Mouse (Mus musculus): Measurements from ENCODE around the gene Nme9. TPM values are rescaled to one million over a fixed set of nuclear protein-coding genes. Genes with fewer than 3 reads are reported as not detected.

Nme9 gene
- polyA plus RNA-seq (2014; fragmentation: Nextera tagmentation; extraction: Ambion mirVana) = 0.31 TPM in 1 of 2 replicates, not detected in the other

DNA sequence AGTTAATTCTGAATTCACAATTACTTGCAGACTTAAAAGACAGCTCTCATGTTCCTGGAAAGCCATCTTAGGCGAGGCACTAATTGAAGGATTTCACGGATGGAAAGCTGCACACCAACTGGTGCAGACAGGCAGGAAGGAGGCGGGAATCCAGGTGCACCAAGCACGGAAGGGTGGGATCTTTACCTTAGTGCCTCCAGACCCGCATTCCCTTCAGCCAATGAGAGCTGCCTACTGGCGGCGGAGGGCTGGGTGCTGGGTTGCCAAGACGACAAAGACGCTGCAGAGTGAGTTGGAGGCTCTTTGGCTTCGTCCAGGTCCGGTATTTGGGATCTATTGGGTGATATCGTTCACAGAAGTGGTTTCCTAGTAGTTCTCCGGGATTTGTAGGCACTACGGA is at the start of gene Nme9:
Gene Nme9, plus strand, starts transcription at position 315 of the 400 bp plus-strand sequence.
- Histone ChIP-seq H3K4me1 (ENCODE audit: control insufficient read depth, insufficient read depth, low read length) (no peaks in the 10 kb centered on the region), H3K4me3 (ENCODE audit: low read depth, low read length) (no peak within 1 kb of the TSS), H3K9ac (ENCODE audit: low read length) (no peak within 1 kb of the TSS), H3K4me2 (ENCODE audit: low read depth, severe bottlenecking) (no peak within 1 kb of the TSS), H3K36me3 (ENCODE audit: control insufficient read depth, insufficient read depth, low read length) (no peaks in the 10 kb centered on the region), H3K27ac (replicated peaks; ENCODE audit: low read depth, low read length) (no peak within 1 kb of the TSS), H3K27me3 (ENCODE audit: control insufficient read depth, insufficient read depth, low read length) (no peaks in the 10 kb centered on the region), H3K9me3 (ENCODE audit: control insufficient read depth, low read length) (no peaks in the 10 kb centered on the region)
- DNase-seq (ENCODE audit: low spot score) (peak; percentile 34), ATAC-seq (ENCODE audit: insufficient number of reproducible peaks, low FRiP score, low TSS enrichment, low read depth) (no peak)
- 10% methylated on average over 14 of the region's 14 CpGs for WGBS

DNA sequence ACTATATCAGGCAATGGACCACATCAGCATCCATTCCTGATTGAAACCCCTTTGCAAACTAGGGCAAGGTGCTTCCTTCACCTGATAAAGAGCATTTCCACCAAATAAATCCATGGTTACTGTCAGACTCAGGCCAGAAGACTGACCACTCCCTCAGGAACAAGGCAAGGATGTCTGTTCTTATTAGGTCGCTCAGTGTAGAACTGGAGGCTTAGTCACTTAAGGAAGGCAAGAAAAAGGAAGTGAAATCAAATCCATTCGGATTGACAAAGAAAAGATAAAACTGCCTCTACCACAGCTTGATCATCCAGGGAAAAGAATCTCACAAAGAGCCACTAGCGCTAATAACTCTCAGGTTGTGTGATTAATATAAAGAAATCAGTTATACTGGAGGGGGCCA is 42.0 kb upstream of the Nme9 start:
- H3K9me3 ChIP-seq (ENCODE audit: control insufficient read depth, low read length) = no peaks in the 10 kb centered on the region
- H3K9ac ChIP-seq (ENCODE audit: low read length) = no peak overlapping the region
- 83% methylated on average over 3 of the region's 3 CpGs for whole genome bisulfite sequencing
- no peaks in the 10 kb centered on the region for H3K4me1 ChIP-seq (ENCODE audit: control insufficient read depth, insufficient read depth, low read length)
- H3K36me3 ChIP-seq (ENCODE audit: control insufficient read depth, insufficient read depth, low read length) = no peaks in the 10 kb centered on the region
- no peak overlapping the region for H3K4me3 ChIP-seq (ENCODE audit: low read depth, low read length)
- no peak for DNase-seq (ENCODE audit: low spot score)
- no peaks in the 10 kb centered on the region for H3K27me3 ChIP-seq (ENCODE audit: control insufficient read depth, insufficient read depth, low read length)
- H3K4me2 ChIP-seq (ENCODE audit: low read depth, severe bottlenecking) = no peak overlapping the region
- ATAC-seq (ENCODE audit: insufficient number of reproducible peaks, low FRiP score, low TSS enrichment, low read depth) = no peak
- H3K27ac ChIP-seq (replicated peaks; ENCODE audit: low read depth, low read length) = no peak overlapping the region

DNA sequence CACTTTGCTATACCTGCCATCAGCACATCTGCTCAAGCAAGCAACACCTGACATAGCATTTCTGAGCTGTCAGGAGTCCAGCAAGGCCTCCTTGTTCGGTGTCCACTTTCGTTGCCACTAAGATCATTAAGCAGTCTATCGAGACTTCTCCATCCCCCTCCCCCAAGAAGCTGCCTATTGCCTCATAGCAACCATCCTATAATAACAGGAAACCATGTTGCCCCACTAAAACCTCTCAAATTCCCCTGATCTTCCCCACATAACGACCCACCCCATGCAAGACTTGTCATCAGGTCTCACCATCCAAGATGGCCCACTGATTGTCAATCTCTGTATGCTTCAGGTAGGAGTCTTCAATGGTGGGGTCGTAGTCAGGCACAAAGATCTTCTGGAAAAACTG is 40.2 kb upstream of the Nme9 start:
- no peaks in the 10 kb centered on the region for H3K9me3 ChIP-seq (ENCODE audit: control insufficient read depth, low read length)
- no peak overlapping the region for H3K4me3 ChIP-seq (ENCODE audit: low read depth, low read length)
- H3K27ac ChIP-seq (replicated peaks; ENCODE audit: low read depth, low read length) = no peak overlapping the region
- DNase-seq (ENCODE audit: low spot score) (no peak), ATAC-seq (ENCODE audit: insufficient number of reproducible peaks, low FRiP score, low TSS enrichment, low read depth) (no peak)
- H3K4me1 ChIP-seq (ENCODE audit: control insufficient read depth, insufficient read depth, low read length) = no peaks in the 10 kb centered on the region
- no peaks in the 10 kb centered on the region for H3K36me3 ChIP-seq (ENCODE audit: control insufficient read depth, insufficient read depth, low read length)
- no peaks in the 10 kb centered on the region for H3K27me3 ChIP-seq (ENCODE audit: control insufficient read depth, insufficient read depth, low read length)
- no peak overlapping the region for H3K4me2 ChIP-seq (ENCODE audit: low read depth, severe bottlenecking)
- WGBS = 88% methylated on average over 5 of the region's 5 CpGs
- no peak overlapping the region for H3K9ac ChIP-seq (ENCODE audit: low read length)

DNA sequence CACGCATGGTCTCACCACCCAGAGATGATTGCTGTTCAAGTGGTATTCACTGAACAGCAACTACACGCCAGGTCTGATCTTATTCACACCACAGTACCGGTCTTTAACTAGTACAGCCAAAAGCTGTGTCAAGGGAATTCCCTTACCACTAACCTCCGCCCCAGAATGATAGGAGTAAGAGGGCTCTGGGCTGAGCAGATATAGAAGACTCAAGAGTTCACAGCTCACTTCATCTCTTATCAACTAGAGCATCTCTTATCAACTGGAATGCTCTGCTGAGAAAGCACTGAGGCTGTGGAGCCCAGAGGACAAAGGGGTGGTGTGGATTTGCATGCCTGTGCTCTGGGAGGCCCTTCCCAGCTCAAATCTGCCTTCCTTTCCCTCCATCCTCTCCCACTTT is 39.5 kb upstream of the Nme9 start:
- WGBS = 92% methylated on average over 4 of the region's 4 CpGs
- Histone ChIP-seq H3K4me1 (ENCODE audit: control insufficient read depth, insufficient read depth, low read length) (0 out of 2 replicates have a peak, but pooled peaks cover 1% of the 10 kb centered on the region), H3K36me3 (ENCODE audit: control insufficient read depth, insufficient read depth, low read length) (no peaks in the 10 kb centered on the region), H3K4me2 (ENCODE audit: low read depth, severe bottlenecking) (no peak overlapping the region), H3K4me3 (ENCODE audit: low read depth, low read length) (no peak overlapping the region), H3K9ac (ENCODE audit: low read length) (no peak overlapping the region), H3K27me3 (ENCODE audit: control insufficient read depth, insufficient read depth, low read length) (no peaks in the 10 kb centered on the region), H3K27ac (replicated peaks; ENCODE audit: low read depth, low read length) (no peak overlapping the region), H3K9me3 (ENCODE audit: control insufficient read depth, low read length) (no peaks in the 10 kb centered on the region)
- ATAC-seq (ENCODE audit: insufficient number of reproducible peaks, low FRiP score, low TSS enrichment, low read depth) = no peak
- no peak for DNase-seq (ENCODE audit: low spot score)

DNA sequence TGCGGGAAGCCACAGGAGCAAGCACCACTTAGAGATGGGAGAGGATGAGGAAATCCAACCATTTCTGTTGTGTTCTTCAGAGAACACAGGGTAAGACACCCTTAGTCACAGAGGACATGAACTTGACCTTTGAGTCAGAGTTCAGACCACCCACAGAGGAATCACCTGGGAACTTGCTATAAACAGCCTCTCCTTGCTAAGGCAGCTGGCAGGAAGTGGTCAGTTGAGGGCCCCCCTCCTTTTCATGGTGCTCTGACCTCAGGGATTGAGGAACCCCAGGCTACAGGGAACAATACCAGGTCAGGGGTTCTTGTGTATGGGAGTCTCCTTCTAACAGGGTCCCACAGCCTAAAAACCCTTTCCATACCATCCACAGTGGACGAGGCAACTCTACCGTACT is 34.5 kb upstream of the Nme9 start:
- Histone ChIP-seq H3K4me2 (ENCODE audit: low read depth, severe bottlenecking) (no peak overlapping the region), H3K36me3 (ENCODE audit: control insufficient read depth, insufficient read depth, low read length) (no peaks in the 10 kb centered on the region), H3K9ac (ENCODE audit: low read length) (no peak overlapping the region), H3K27ac (replicated peaks; ENCODE audit: low read depth, low read length) (no peak overlapping the region), H3K4me3 (ENCODE audit: low read depth, low read length) (no peak overlapping the region), H3K9me3 (ENCODE audit: control insufficient read depth, low read length) (no peaks in the 10 kb centered on the region), H3K4me1 (ENCODE audit: control insufficient read depth, insufficient read depth, low read length) (peaks cover 7% of the 10 kb centered on the region; the same call in 1 of the 2 replicates), H3K27me3 (ENCODE audit: control insufficient read depth, insufficient read depth, low read length) (no peaks in the 10 kb centered on the region)
- WGBS = 85% methylated on average over 3 of the region's 3 CpGs
- no peak for ATAC-seq (ENCODE audit: insufficient number of reproducible peaks, low FRiP score, low TSS enrichment, low read depth)
- DNase-seq (ENCODE audit: low spot score) = no peak

DNA sequence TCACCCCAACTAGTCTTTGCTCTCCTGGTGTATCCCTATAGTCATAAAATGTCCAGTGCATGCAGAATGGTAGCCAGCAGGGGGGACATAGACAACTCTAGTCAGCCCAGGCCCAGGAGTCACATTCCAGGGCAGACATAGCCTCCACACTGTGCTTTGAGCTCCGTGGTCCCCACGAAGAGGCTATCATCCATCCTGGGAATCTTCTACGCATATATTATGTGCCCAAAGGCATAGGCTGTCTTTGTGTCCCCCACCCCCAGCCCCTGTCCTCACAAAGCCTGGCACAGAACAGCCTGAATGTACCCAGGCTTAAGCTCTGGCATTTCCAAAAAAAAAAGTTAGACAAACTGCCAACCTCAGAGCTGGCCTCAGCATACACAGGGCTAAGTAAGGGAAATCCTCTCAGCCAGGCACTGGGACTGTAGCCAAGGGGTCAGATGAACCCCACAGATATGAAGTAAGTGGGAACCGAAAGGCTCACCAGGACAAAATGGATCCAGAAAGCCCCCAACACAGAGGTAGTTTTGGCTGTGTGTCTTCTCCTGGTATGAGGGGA is 33.9 kb upstream of the Nme9 start:
- Histone ChIP-seq H3K9ac (ENCODE audit: low read length) (no peak overlapping the region), H3K27ac (replicated peaks; ENCODE audit: low read depth, low read length) (no peak overlapping the region), H3K36me3 (ENCODE audit: control insufficient read depth, insufficient read depth, low read length) (no peaks in the 10 kb centered on the region), H3K4me1 (ENCODE audit: control insufficient read depth, insufficient read depth, low read length) (peaks cover 10% of the 10 kb centered on the region; the same call in 1 of the 2 replicates), H3K27me3 (ENCODE audit: control insufficient read depth, insufficient read depth, low read length) (no peaks in the 10 kb centered on the region), H3K9me3 (ENCODE audit: control insufficient read depth, low read length) (no peaks in the 10 kb centered on the region), H3K4me3 (ENCODE audit: low read depth, low read length) (no peak overlapping the region), H3K4me2 (ENCODE audit: low read depth, severe bottlenecking) (no peak overlapping the region)
- 83% methylated on average over 4 of the region's 4 CpGs for WGBS
- DNase-seq (ENCODE audit: low spot score) (no peak), ATAC-seq (ENCODE audit: insufficient number of reproducible peaks, low FRiP score, low TSS enrichment, low read depth) (no peak)

DNA sequence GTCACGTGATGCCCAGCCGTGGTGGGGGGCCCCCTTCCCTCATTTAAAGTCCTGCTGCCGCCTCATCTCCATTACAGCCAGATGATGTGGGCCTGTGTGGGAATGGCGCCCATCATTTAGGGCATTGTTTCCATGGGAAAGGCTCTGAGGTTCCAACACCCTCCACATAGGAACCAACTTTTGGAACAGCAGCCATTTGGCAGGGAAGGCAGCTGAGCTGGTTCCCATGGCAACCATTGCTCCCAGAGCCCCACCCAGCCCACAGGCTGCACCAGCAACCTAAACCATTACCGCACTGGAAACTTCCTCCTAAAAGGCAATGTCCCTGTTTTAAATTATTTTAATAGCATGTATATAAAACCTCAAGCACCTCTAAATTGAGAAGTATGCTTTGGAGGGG is 32.9 kb upstream of the Nme9 start:
- Histone ChIP-seq H3K36me3 (ENCODE audit: control insufficient read depth, insufficient read depth, low read length) (no peaks in the 10 kb centered on the region), H3K4me3 (ENCODE audit: low read depth, low read length) (no peak overlapping the region), H3K4me2 (ENCODE audit: low read depth, severe bottlenecking) (no peak overlapping the region), H3K27me3 (ENCODE audit: control insufficient read depth, insufficient read depth, low read length) (no peaks in the 10 kb centered on the region), H3K9ac (ENCODE audit: low read length) (no peak overlapping the region), H3K9me3 (ENCODE audit: control insufficient read depth, low read length) (no peaks in the 10 kb centered on the region), H3K4me1 (ENCODE audit: control insufficient read depth, insufficient read depth, low read length) (peaks cover 10% of the 10 kb centered on the region; the same call in 1 of the 2 replicates), H3K27ac (replicated peaks; ENCODE audit: low read depth, low read length) (no peak overlapping the region)
- 61% methylated on average over 5 of the region's 5 CpGs for WGBS
- ATAC-seq (ENCODE audit: insufficient number of reproducible peaks, low FRiP score, low TSS enrichment, low read depth) = no peak
- DNase-seq (ENCODE audit: low spot score) = no peak

DNA sequence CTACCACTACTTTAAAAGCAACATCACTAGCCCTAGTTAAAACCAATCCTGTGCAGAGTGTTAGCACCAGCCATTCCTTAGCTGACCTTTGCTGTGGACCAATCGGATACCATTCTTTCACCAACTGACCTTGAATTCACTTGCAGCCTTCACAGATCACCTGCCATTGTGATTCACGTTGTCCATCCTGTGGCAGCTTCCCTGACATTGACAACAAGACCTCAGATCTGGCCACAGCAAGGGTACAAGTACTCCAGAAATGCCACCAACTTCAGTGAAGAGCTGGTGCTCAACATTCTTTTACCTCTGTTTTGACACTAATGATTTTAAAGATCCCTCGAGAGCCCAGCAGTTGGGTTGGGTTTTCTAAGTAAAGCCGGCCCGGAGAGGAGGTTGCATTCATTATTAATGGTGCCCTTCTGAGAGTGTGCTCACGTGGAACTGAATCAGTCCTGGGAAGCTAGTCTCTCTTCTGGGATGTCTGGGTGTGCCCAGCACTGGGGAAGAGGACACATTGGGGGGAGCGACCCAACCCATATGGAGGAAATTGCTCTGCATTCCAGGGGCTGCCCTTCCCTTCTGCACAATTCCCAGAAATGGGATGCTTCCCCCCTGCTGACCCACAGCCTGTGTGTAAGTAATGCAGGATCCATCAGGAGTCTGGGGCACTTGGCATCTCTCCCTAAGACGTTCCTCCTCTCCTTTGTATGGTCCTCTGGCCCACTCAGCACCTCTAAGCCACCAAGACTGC is 31.1 kb upstream of the Nme9 start:
- DNase-seq (ENCODE audit: low spot score) (no peak), ATAC-seq (ENCODE audit: insufficient number of reproducible peaks, low FRiP score, low TSS enrichment, low read depth) (no peak)
- Histone ChIP-seq H3K9ac (ENCODE audit: low read length) (no peak overlapping the region), H3K27me3 (ENCODE audit: control insufficient read depth, insufficient read depth, low read length) (no peaks in the 10 kb centered on the region), H3K4me3 (ENCODE audit: low read depth, low read length) (no peak overlapping the region), H3K27ac (replicated peaks; ENCODE audit: low read depth, low read length) (no peak overlapping the region), H3K9me3 (ENCODE audit: control insufficient read depth, low read length) (no peaks in the 10 kb centered on the region), H3K4me1 (ENCODE audit: control insufficient read depth, insufficient read depth, low read length) (peaks cover 27% of the 10 kb centered on the region), H3K4me2 (ENCODE audit: low read depth, severe bottlenecking) (no peak overlapping the region), H3K36me3 (ENCODE audit: control insufficient read depth, insufficient read depth, low read length) (no peaks in the 10 kb centered on the region)
- WGBS = 82% methylated on average over 8 of the region's 8 CpGs

All from limb, embryonic 11.5 days (tissue).